Mouse (Mus musculus): ENCODE data around the gene Fign. TPM values are rescaled to one million over a fixed set of nuclear protein-coding genes. Genes with fewer than 3 reads are reported as not detected.

The Fign gene
- polyA plus RNA-seq, 1 experiment from 2014 or later = 5.1 TPM

- DNase-seq (no peak), ATAC-seq (ENCODE audit: insufficient read depth) (no peak)
- TF ChIP-seq CTCF (IDR thresholded peaks at IDR 0.05; ENCODE audit: low read depth) = no peak
- Histone ChIP-seq H3K27ac (ENCODE audit: low read depth) (no peak overlapping the region), H3K4me1 (ENCODE audit: insufficient read depth) (no peaks in the 10 kb centered on the region), H3K9me3 (ENCODE audit: low read depth, low read length) (no peaks in the 10 kb centered on the region), H3K4me2 (no peak overlapping the region), H3K9ac (no peak overlapping the region), H3K36me3 (ENCODE audit: insufficient read depth) (no peaks in the 10 kb centered on the region), H3K4me3 (ENCODE audit: low read depth, low read length) (no peak overlapping the region), H3K27me3 (ENCODE audit: insufficient read depth, low read length) (no peaks in the 10 kb centered on the region)
- WGBS = 80% methylated on average over 2 of the region's 2 CpGs
These were observed 112.4 kb downstream of the Fign start for GRCm38 (mm10) chr2:63985426-63985825.

- no peaks in the 10 kb centered on the region for H3K4me1 ChIP-seq (ENCODE audit: insufficient read depth)
- no peak overlapping the region for H3K9ac ChIP-seq
- DNase-seq = no peak
- no peak overlapping the region for H3K4me2 ChIP-seq
- no peak overlapping the region for H3K4me3 ChIP-seq (ENCODE audit: low read depth, low read length)
- no peaks in the 10 kb centered on the region for H3K9me3 ChIP-seq (ENCODE audit: low read depth, low read length)
- no peak; the same call in 1 of the 2 replicates for ATAC-seq (ENCODE audit: insufficient read depth)
- no peak for TF ChIP-seq CTCF (IDR thresholded peaks at IDR 0.05; ENCODE audit: low read depth)
- no peaks in the 10 kb centered on the region for H3K27me3 ChIP-seq (ENCODE audit: insufficient read depth, low read length)
- H3K27ac ChIP-seq (ENCODE audit: low read depth) = no peak overlapping the region
- 38% methylated on average over 4 of the region's 4 CpGs for WGBS
- H3K36me3 ChIP-seq (ENCODE audit: insufficient read depth) = peaks cover 14% of the 10 kb centered on the region; the same call in 1 of the 2 replicates
These were observed 115.5 kb downstream of the Fign start for GRCm38 (mm10) chr2:63982351-63982751.

- H3K27me3 ChIP-seq (ENCODE audit: insufficient read depth, low read length) = no peaks in the 10 kb centered on the region
- no peak overlapping the region for H3K27ac ChIP-seq (ENCODE audit: low read depth)
- H3K4me1 ChIP-seq (ENCODE audit: insufficient read depth) = no peaks in the 10 kb centered on the region
- ATAC-seq (ENCODE audit: insufficient read depth) (no peak), DNase-seq (no peak)
- H3K36me3 ChIP-seq (ENCODE audit: insufficient read depth) = peaks cover 14% of the 10 kb centered on the region; the same call in 1 of the 2 replicates
- H3K9me3 ChIP-seq (ENCODE audit: low read depth, low read length) = no peaks in the 10 kb centered on the region
- H3K4me2 ChIP-seq = no peak overlapping the region
- no peak for TF ChIP-seq CTCF (IDR thresholded peaks at IDR 0.05; ENCODE audit: low read depth)
- no peak overlapping the region for H3K9ac ChIP-seq
- H3K4me3 ChIP-seq (ENCODE audit: low read depth, low read length) = no peak overlapping the region
- 69% methylated on average over 7 of the region's 7 CpGs for WGBS
These were observed 116.4 kb downstream of the Fign start for GRCm38 (mm10) chr2:63981449-63981848.

- Histone ChIP-seq H3K36me3 (ENCODE audit: insufficient read depth) (no peaks in the 10 kb centered on the region), H3K4me3 (ENCODE audit: low read depth, low read length) (no peak overlapping the region), H3K27ac (ENCODE audit: low read depth) (no peak overlapping the region), H3K9me3 (ENCODE audit: low read depth, low read length) (no peaks in the 10 kb centered on the region), H3K27me3 (ENCODE audit: insufficient read depth, low read length) (no peaks in the 10 kb centered on the region), H3K4me1 (ENCODE audit: insufficient read depth) (no peaks in the 10 kb centered on the region), H3K9ac (no peak overlapping the region), H3K4me2 (no peak overlapping the region)
- TF ChIP-seq CTCF (IDR thresholded peaks at IDR 0.05; ENCODE audit: low read depth) = no peak
- 38% methylated on average over 4 of the region's 4 CpGs for WGBS
- ATAC-seq (ENCODE audit: insufficient read depth) (no peak), DNase-seq (no peak)
These were observed 128.2 kb downstream of the Fign start for GRCm38 (mm10) chr2:63969633-63970032.

- TF ChIP-seq CTCF (IDR thresholded peaks at IDR 0.05; ENCODE audit: low read depth) = no peak
These were observed 166.8 kb downstream of the Fign start for GRCm38 (mm10) chr2:63931041-63931440.

GRCm38 (mm10) chr2:63926481-63927097 lies 171.2 kb downstream of the Fign start:
- TF ChIP-seq CTCF (IDR thresholded peaks at IDR 0.05; ENCODE audit: low read depth) = no peak
- 25% methylated on average over 4 of the region's 4 CpGs for WGBS
- DNase-seq (no peak), ATAC-seq (ENCODE audit: insufficient read depth) (no peak)
- Histone ChIP-seq H3K27ac (ENCODE audit: low read depth) (no peak overlapping the region), H3K36me3 (ENCODE audit: insufficient read depth) (no peaks in the 10 kb centered on the region), H3K4me3 (ENCODE audit: low read depth, low read length) (no peak overlapping the region), H3K9ac (no peak overlapping the region), H3K27me3 (ENCODE audit: insufficient read depth, low read length) (no peaks in the 10 kb centered on the region), H3K9me3 (ENCODE audit: low read depth, low read length) (no peaks in the 10 kb centered on the region), H3K4me2 (no peak overlapping the region), H3K4me1 (ENCODE audit: insufficient read depth) (no peaks in the 10 kb centered on the region)

More at GRCm38 (mm10) chr2:63931041-63931440, 166.8 kb downstream of the Fign start:
- DNase-seq = no peak
- no peak overlapping the region for H3K4me2 ChIP-seq
- no peak overlapping the region for H3K4me3 ChIP-seq (ENCODE audit: low read depth, low read length)
- no peak overlapping the region for H3K9ac ChIP-seq
- H3K27me3 ChIP-seq (ENCODE audit: insufficient read depth, low read length) = no peaks in the 10 kb centered on the region
- H3K9me3 ChIP-seq (ENCODE audit: low read depth, low read length) = no peaks in the 10 kb centered on the region
- no peaks in the 10 kb centered on the region for H3K36me3 ChIP-seq (ENCODE audit: insufficient read depth)
- no peak for ATAC-seq (ENCODE audit: insufficient read depth)
- no peaks in the 10 kb centered on the region for H3K4me1 ChIP-seq (ENCODE audit: insufficient read depth)
- no peak overlapping the region for H3K27ac ChIP-seq (ENCODE audit: low read depth)
- whole genome bisulfite sequencing = 85% methylated on average over 2 of the region's 2 CpGs

GRCm38 (mm10) chr2:63925721-63926235 lies 172.1 kb downstream of the Fign start:
- WGBS = 75% methylated on average over 4 of the region's 4 CpGs
- DNase-seq (no peak), ATAC-seq (ENCODE audit: insufficient read depth) (no peak)
- H3K4me3 ChIP-seq (ENCODE audit: low read depth, low read length) = no peak overlapping the region
- H3K9ac ChIP-seq = no peak overlapping the region
- no peaks in the 10 kb centered on the region for H3K9me3 ChIP-seq (ENCODE audit: low read depth, low read length)
- no peaks in the 10 kb centered on the region for H3K36me3 ChIP-seq (ENCODE audit: insufficient read depth)
- H3K27ac ChIP-seq (ENCODE audit: low read depth) = no peak overlapping the region
- H3K4me1 ChIP-seq (ENCODE audit: insufficient read depth) = no peaks in the 10 kb centered on the region
- no peaks in the 10 kb centered on the region for H3K27me3 ChIP-seq (ENCODE audit: insufficient read depth, low read length)
- TF ChIP-seq CTCF (IDR thresholded peaks at IDR 0.05; ENCODE audit: low read depth) = no peak
- no peak overlapping the region for H3K4me2 ChIP-seq

Data from lung, embryonic 14.5 days (tissue).